Mouse (Mus musculus) adrenal gland, postnatal 14 days (tissue): ENCODE results near the gene Slc36a2. TPM values are rescaled to one million over a fixed set of nuclear protein-coding genes. Genes with fewer than 3 reads are reported as not detected.
A peak's percentile ranks its signal among the peaks of the same experiment; 100 is the strongest.

Source experiments
- DNase-seq: peaks from one replicate; pipeline ENCODE4 v3.0.0; 2021; ENCODE audit warnings: mixed read lengths
- total RNA-seq: library from RNA; stranded (reverse); gene quantifications from 2 replicates; pipeline ENCODE4 v1.2.3, GENCODE M21; 2021

Gene Slc36a2
- total RNA-seq, 1 experiment from 2014 or later = 176 TPM

- DNase-seq = no peak
These were observed 631 bp downstream of the Slc36a2 start for GRCm38 (mm10) chr11:55184246-55184645.

GRCm38 (mm10) chr11:55183124-55183523 lies 1.8 kb downstream of the Slc36a2 start:
- DNase-seq = peak; percentile 54

- no peak for DNase-seq
These were observed 5.0 kb downstream of the Slc36a2 start for GRCm38 (mm10) chr11:55179856-55180255.

GRCm38 (mm10) chr11:55178830-55179229 lies 6.0 kb downstream of the Slc36a2 start:
- peak; percentile 44 for DNase-seq

- DNase-seq = peak; percentile 30
These were observed 14.4 kb downstream of the Slc36a2 start for GRCm38 (mm10) chr11:55170501-55170900.

GRCm38 (mm10) chr11:55168914-55169313 lies 16.0 kb downstream of the Slc36a2 start:
- DNase-seq = no peak

GRCm38 (mm10) chr11:55168504-55168903 lies 16.4 kb downstream of the Slc36a2 start:
- DNase-seq = no peak

GRCm38 (mm10) chr11:55165748-55166147 lies 19.1 kb downstream of the Slc36a2 start:
- DNase-seq = no peak

- peak; percentile 79 for DNase-seq
These were observed 20.2 kb downstream of the Slc36a2 start for GRCm38 (mm10) chr11:55164723-55165122.

- DNase-seq = peak; percentile 79
These were observed 22.2 kb downstream of the Slc36a2 start for GRCm38 (mm10) chr11:55162670-55163069.

GRCm38 (mm10) chr11:55158785-55159359 lies 26.0 kb downstream of the Slc36a2 start:
- DNase-seq = peak; percentile 91

GRCm38 (mm10) chr11:55155070-55155421 lies 29.8 kb downstream of the Slc36a2 start:
- no peak for DNase-seq

- DNase-seq = no peak
These were observed 30.3 kb downstream of the Slc36a2 start for GRCm38 (mm10) chr11:55154398-55155069.

- DNase-seq = no peak
These were observed 33.3 kb downstream of the Slc36a2 start, which contains the start of gene Slc36a3 for GRCm38 (mm10) chr11:55151608-55152007. Gene Slc36a3 (minus strand): TSS chr11:55151708.

- DNase-seq = no peak
These were observed 36.4 kb downstream of the Slc36a2 start for GRCm38 (mm10) chr11:55148461-55148860.

GRCm38 (mm10) chr11:55147423-55147822 lies 37.5 kb downstream of the Slc36a2 start:
- DNase-seq = no peak

GRCm38 (mm10) chr11:55146855-55147254 lies 38.0 kb downstream of the Slc36a2 start:
- DNase-seq = no peak

GRCm38 (mm10) chr11:55144011-55144410 lies 40.9 kb downstream of the Slc36a2 start:
- DNase-seq = no peak

- no peak for DNase-seq
These were observed 43.4 kb downstream of the Slc36a2 start for GRCm38 (mm10) chr11:55141502-55141901.

GRCm38 (mm10) chr11:55137646-55138045 lies 47.2 kb downstream of the Slc36a2 start:
- DNase-seq = no peak

- DNase-seq = peak; percentile 36
These were observed 47.9 kb downstream of the Slc36a2 start for GRCm38 (mm10) chr11:55136770-55137547.

GRCm38 (mm10) chr11:55134871-55135270 lies 50.0 kb downstream of the Slc36a2 start:
- DNase-seq = no peak

GRCm38 (mm10) chr11:55134407-55134806 lies 50.5 kb downstream of the Slc36a2 start:
- DNase-seq = no peak
